Mouse (Mus musculus): ENCODE measurements at regions not wholly inside any gene's neighbourhood (a gene's known extent, or its start where the extent isn't known, plus 50 kb on each side); places are given as distances from the start of the nearest gene placed in this dataset.

- DNase-seq (ENCODE audit: low read depth, low spot score), result no peak
These were observed 107.0 kb upstream of the Pdzrn3 start for GRCm38 (mm10) chr6:101484526-101485287.

GRCm38 (mm10) chr6:101482635-101483465 is 105.2 kb upstream of the Pdzrn3 start:
- DNase-seq (ENCODE audit: low read depth, low spot score), result no peak

GRCm38 (mm10) chr6:101473956-101474355 is 96.3 kb upstream of the Pdzrn3 start:
- no peak for DNase-seq (ENCODE audit: low read depth, low spot score)

- DNase-seq (ENCODE audit: low read depth, low spot score), result no peak
These were observed 95.7 kb upstream of the Pdzrn3 start for GRCm38 (mm10) chr6:101473257-101473925.

GRCm38 (mm10) chr6:101464910-101465309 is 87.2 kb upstream of the Pdzrn3 start:
- DNase-seq (ENCODE audit: low read depth, low spot score), result no peak

- no peak for DNase-seq (ENCODE audit: low read depth, low spot score)
These were observed 86.2 kb upstream of the Pdzrn3 start for GRCm38 (mm10) chr6:101463812-101464320.

GRCm38 (mm10) chr6:101446720-101447119 is 69.0 kb upstream of the Pdzrn3 start:
- no peak for DNase-seq (ENCODE audit: low read depth, low spot score)

GRCm38 (mm10) chr6:101446316-101446715 is 68.6 kb upstream of the Pdzrn3 start:
- DNase-seq (ENCODE audit: low read depth, low spot score), result no peak

GRCm38 (mm10) chr6:101432769-101433168 is 55.1 kb upstream of the Pdzrn3 start:
- DNase-seq (ENCODE audit: low read depth, low spot score), result no peak

GRCm38 (mm10) chr6:101429634-101430033 is 51.9 kb upstream of the Pdzrn3 start:
- no peak for DNase-seq (ENCODE audit: low read depth, low spot score)
